Mouse (Mus musculus) liver, embryonic 15.5 days (tissue): ENCODE results near the gene Macf1. TPM values are rescaled to one million over a fixed set of nuclear protein-coding genes. Genes with fewer than 3 reads are reported as not detected.

Experiments used
- ATAC-seq: fragments of 200-750 bp; cut with Nextera tagmentation; 2 replicates; pipeline ENCODE4 v1.8.0; 2017; ENCODE audit warnings: moderate number of reproducible peaks, mild to moderate bottlenecking, moderate library complexity; ENCODE audit not compliant: insufficient read depth
- H3K27ac ChIP-seq: fragments of 300-500 bp; sonication (generic); replicated peaks from 2 replicates; pipeline ENCODE4 v1.5.1; 2015; ENCODE audit warnings: mild to moderate bottlenecking, inconsistent platforms
- H3K27me3 ChIP-seq: fragments of 300-500 bp; sonication (generic); 2 replicates; pipeline ENCODE4 v1.6.1; 2015; ENCODE audit warnings: mild to moderate bottlenecking, inconsistent platforms
- H3K36me3 ChIP-seq: fragments of 300-500 bp; sonication (generic); replicated peaks from 2 replicates; pipeline ENCODE4 v1.6.1; 2015; ENCODE audit warnings: moderate library complexity, mild to moderate bottlenecking, inconsistent platforms
- H3K4me1 ChIP-seq: fragments of 300-500 bp; sonication (generic); replicated peaks from 2 replicates; pipeline ENCODE4 v1.6.1; 2015; ENCODE audit warnings: inconsistent platforms
- H3K4me2 ChIP-seq: fragments of 300-500 bp; sonication (generic); 2 replicates; pipeline ENCODE4 v1.6.1; 2015; ENCODE audit warnings: moderate library complexity, mild to moderate bottlenecking, inconsistent platforms
- H3K4me3 ChIP-seq: fragments of 300-500 bp; sonication (generic); replicated peaks from 2 replicates; pipeline ENCODE4 v1.5.1; 2015; ENCODE audit warnings: mild to moderate bottlenecking, inconsistent platforms
- H3K9ac ChIP-seq: fragments of 300-500 bp; sonication (generic); 2 replicates; pipeline ENCODE4 v1.6.1; 2015; ENCODE audit warnings: moderate library complexity, mild to moderate bottlenecking, inconsistent platforms
- H3K9me3 ChIP-seq: fragments of 300-500 bp; sonication (generic); replicated peaks from 2 replicates; pipeline ENCODE4 v1.6.1; 2016; ENCODE audit warnings: inconsistent platforms
- WGBS: fragments of 180-500 bp; shearing (Covaris S2); methylation state at CpG from one replicate; pipeline ENCODE4 v1.1.7; 2015; ENCODE audit warnings: mixed read lengths; ENCODE audit not compliant: insufficient replicate concordance; 5-methylcytosine and 5-hydroxymethylcytosine counted together
- polyA plus RNA-seq: library from polyadenylated mRNA; unstranded; fragments of >200 nt; fragmentation: Nextera tagmentation; extraction: Ambion mirVana; gene quantifications from 2 replicates; pipeline ENCODE4 v1.2.1, GENCODE M21; 2015

The Macf1 gene
- polyA plus RNA-seq, 1 experiment from 2014 or later = 8.4 TPM

DNA sequence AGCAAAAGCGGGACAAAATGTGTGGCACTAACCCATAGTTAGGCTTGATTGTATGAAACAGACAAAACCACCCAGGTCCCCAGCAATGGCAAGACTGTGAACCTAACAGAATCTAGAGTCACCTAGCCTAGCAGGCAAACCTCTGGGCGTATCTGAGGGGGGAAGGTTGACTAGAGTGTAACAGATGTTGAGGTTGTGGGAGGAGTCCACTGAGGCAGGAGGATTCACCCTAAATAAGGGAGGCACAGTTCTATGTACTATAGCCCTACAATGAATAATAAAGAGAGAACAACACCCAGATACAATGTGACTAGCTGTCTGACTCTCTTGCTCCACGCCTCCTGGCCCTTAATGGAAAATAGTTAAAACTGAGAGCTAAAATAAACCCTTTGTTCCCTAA, 7.9 kb upstream of the Macf1 start:
- H3K9ac ChIP-seq = no peak overlapping the region
- H3K36me3 ChIP-seq = no peaks in the 10 kb centered on the region
- no peak for ATAC-seq
- no peak overlapping the region for H3K4me2 ChIP-seq
- H3K4me1 ChIP-seq = no peaks in the 10 kb centered on the region
- H3K4me3 ChIP-seq = no peak overlapping the region
- 61% methylated on average over 3 of the region's 3 CpGs for WGBS
- peaks cover 33% of the 10 kb centered on the region for H3K27me3 ChIP-seq
- no peaks in the 10 kb centered on the region for H3K9me3 ChIP-seq
- no peak overlapping the region for H3K27ac ChIP-seq

DNA sequence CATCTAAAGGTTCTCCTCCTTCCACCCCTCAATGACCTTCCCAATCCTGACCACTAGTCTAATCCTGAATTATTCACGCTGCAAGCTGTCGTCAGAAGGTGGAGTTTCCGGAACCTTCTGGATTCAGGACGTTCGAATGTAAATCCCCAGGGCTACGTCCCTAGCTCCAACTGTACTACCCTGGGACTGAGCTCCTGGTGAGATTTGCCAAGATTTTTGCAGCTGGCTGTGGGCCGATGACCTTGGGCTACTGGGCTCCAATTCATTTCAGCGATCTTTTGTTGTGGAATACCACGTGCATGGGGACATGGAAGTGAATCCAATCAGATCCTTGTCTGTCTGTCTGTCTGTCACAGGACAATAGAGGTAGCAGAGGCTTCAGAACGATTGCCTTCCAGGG, 6.2 kb upstream of the Macf1 start:
- H3K27me3 ChIP-seq = peaks cover 51% of the 10 kb centered on the region
- 73% methylated on average over 10 of the region's 10 CpGs for WGBS
- no peak for ATAC-seq
- no peak overlapping the region for H3K9ac ChIP-seq
- H3K27ac ChIP-seq = no peak overlapping the region
- peaks cover 5% of the 10 kb centered on the region; the same call in 1 of the 2 replicates for H3K4me1 ChIP-seq
- H3K36me3 ChIP-seq = no peaks in the 10 kb centered on the region
- no peak overlapping the region for H3K4me2 ChIP-seq
- H3K4me3 ChIP-seq = no peak overlapping the region
- H3K9me3 ChIP-seq = no peaks in the 10 kb centered on the region

DNA sequence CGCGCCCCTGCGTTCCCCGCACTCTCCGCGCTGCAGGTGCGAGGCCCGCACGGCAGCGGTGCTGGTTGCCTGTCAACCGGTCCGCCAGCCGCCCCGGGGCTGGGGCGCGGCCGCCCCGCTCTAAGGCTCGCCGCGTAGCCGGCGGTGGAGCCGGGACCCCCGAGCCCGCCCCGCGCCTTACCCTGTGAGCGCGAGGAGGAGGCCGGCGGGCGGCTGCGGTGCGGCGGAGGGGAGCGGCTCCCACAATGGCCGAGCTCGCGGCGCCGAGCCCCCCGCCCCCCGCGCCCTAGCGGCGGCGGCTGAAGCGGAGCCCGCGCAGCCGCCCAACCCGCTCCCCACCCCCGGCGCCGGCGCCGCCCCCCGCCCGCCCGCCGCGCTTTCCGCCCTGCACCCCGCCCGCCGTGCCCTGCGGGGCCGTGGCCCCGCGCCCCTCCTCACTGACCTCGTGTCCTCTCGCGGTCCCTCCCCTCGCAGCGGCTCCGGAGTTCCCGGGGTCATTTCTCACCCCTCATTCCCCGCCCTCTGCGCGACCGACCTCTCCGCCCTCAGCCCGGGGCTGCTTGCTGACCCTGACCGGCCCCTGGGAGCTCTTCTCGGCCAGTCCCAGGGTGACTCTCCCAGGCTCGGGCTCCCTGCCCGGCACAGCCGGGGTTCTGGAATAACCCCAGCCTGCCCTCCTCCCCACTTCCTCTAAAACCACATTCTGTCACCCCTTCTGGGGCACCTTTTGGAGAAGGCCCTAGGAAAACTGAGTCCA, 3.0 kb upstream of the Macf1 start:
- Histone ChIP-seq H3K9me3 (no peaks in the 10 kb centered on the region), H3K4me2 (peak overlapping the region; percentile 71), H3K27ac (no peak overlapping the region; the same call in 1 of the 2 replicates), H3K9ac (peak overlapping the region; percentile 37; the same call in 1 of the 2 replicates), H3K27me3 (peaks cover 72% of the 10 kb centered on the region), H3K36me3 (no peaks in the 10 kb centered on the region), H3K4me3 (peak overlapping the region; percentile 59), H3K4me1 (peaks cover 5% of the 10 kb centered on the region; the same call in 1 of the 2 replicates)
- ATAC-seq = peak; percentile 63
- WGBS = under 1% methylated on average over 71 of the region's 89 CpGs

DNA sequence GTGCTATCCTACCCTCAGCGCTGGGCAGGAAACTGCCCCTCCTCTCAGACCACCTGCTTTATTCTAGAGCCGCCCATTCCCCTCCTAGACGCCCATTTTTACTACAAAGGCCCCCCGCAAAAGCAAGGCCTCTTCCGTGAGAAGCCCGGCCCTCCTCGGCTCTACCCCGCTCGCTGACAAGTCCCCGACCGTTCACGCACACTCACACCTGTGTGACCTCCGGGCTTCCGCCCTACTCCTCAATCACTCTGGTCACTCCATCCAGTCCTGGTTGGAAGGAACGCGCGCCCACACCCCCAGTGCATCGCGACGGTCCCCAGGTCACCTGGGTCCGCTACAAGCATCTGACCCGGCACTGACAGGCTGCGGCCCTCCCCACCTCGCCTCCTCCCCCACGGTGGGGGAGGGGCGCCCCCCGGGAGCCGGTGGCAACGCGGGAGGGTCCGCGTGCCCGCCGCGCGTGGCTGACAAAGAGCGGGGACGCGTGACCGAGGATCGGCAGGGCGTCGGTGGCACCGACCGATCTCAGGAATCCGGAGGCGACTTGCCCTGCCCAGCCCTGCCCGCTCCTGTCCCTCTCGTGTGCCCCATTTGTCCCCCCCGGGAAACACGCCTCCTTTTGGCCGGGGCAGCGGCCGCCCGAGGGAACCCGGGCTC, 2.3 kb upstream of the Macf1 start:
- Histone ChIP-seq H3K9me3 (no peaks in the 10 kb centered on the region), H3K4me3 (peak overlapping the region; percentile 59), H3K4me2 (peak overlapping the region; percentile 71), H3K27me3 (peaks cover 76% of the 10 kb centered on the region), H3K36me3 (no peaks in the 10 kb centered on the region), H3K9ac (0 out of 2 replicates have a peak overlapping the region, but pooled peaks have one; percentile 37), H3K27ac (no peak overlapping the region), H3K4me1 (peaks cover 5% of the 10 kb centered on the region; the same call in 1 of the 2 replicates)
- ATAC-seq = 0 out of 2 replicates have a peak, but pooled peaks have one; percentile 7
- 2% methylated on average over 56 of the region's 56 CpGs for WGBS

DNA sequence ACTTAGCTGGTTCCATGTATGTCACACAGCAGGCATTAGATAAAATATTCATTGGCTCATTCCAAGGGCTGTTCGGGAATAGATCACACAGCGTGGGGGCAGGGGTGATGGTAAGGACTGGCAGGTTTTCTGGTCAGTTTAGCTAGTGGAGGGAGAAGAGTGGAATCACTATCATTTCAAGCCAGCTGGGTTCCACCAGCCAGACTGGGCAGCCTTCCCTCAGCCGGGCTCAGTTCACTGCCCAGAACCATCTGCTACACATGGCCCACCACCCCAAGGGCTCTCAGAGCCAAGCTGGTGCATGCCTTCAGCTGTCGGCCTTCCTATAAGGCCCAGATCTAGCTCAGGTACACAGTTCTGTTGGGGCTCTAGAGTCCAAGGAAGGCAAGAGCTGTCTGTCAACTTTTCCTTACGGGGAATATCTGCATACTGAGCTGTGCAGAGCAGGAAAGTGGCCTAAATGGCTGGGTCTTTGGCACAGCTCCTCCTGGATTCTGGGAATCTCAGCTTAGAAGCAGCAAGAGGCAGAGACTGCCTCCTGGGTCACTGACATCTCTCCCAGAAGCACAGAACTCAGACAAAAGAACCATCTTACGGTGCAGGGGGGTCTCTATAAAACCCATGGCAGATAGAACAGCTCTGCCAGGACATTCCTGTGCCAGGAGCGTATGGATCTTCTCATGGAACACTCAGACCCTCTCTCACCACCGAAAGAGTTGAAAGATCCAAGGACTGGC, 1.5 kb upstream of the Macf1 start:
- no peak for ATAC-seq
- Histone ChIP-seq H3K27me3 (peaks cover 69% of the 10 kb centered on the region), H3K4me3 (no peak overlapping the region; the same call in 1 of the 2 replicates), H3K36me3 (no peaks in the 10 kb centered on the region), H3K4me1 (peaks cover 5% of the 10 kb centered on the region; the same call in 1 of the 2 replicates), H3K9ac (no peak overlapping the region), H3K4me2 (peak overlapping the region; percentile 71; the same call in 1 of the 2 replicates), H3K27ac (no peak overlapping the region), H3K9me3 (no peaks in the 10 kb centered on the region)
- WGBS = 55% methylated on average over 8 of the region's 8 CpGs

DNA sequence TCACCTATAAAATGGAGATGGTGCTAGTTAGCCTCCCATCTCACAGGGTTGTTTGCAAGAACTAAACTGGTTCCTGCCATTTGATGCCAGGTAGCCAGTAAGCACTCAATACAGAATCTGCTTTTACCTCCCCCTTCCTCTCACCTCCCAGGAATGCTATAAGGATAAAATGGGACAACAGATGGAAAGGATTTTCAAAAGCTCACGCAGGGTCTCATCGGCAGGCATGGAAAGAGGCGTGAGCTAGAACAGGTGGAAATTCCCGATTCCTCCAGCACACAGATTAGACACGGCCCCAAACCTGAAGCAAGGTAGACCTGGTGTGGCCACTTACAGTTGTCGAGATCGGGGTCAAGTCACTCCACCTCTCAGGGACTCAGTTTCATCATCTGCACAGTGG, 886 bp upstream of the Macf1 start:
- WGBS = 66% methylated on average over 7 of the region's 7 CpGs
- Histone ChIP-seq H3K27me3 (peaks cover 64% of the 10 kb centered on the region), H3K4me2 (no peak overlapping the region), H3K9ac (no peak overlapping the region), H3K4me1 (peaks cover 5% of the 10 kb centered on the region; the same call in 1 of the 2 replicates), H3K27ac (no peak overlapping the region), H3K36me3 (no peaks in the 10 kb centered on the region), H3K9me3 (no peaks in the 10 kb centered on the region), H3K4me3 (no peak overlapping the region)
- no peak for ATAC-seq

DNA sequence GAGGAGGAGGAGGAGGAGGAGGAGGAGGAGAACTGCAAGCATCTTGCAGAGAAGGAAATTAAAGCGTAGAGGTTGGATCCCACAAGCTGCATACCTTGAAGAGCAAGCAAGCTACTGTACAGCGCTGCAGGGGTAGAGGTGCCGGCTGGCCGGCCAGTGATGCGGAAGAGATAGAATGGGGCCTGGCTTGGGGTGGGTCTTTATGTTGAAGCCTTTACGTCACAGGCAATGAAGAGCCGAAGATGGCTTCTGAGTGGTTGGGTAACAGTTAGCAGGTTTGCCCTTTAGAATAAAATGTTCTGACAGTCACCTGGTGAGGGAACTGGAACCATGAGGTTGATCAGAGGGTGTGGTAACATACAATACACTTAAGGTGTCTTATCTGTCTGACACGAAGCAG, 1.9 kb downstream of the Macf1 start:
- Histone ChIP-seq H3K4me3 (no peak overlapping the region), H3K27ac (no peak overlapping the region), H3K4me2 (no peak overlapping the region), H3K27me3 (peaks cover 45% of the 10 kb centered on the region), H3K9me3 (no peaks in the 10 kb centered on the region), H3K36me3 (no peaks in the 10 kb centered on the region), H3K4me1 (peaks cover 5% of the 10 kb centered on the region; the same call in 1 of the 2 replicates), H3K9ac (no peak overlapping the region)
- ATAC-seq = no peak
- WGBS = 68% methylated on average over 8 of the region's 8 CpGs

DNA sequence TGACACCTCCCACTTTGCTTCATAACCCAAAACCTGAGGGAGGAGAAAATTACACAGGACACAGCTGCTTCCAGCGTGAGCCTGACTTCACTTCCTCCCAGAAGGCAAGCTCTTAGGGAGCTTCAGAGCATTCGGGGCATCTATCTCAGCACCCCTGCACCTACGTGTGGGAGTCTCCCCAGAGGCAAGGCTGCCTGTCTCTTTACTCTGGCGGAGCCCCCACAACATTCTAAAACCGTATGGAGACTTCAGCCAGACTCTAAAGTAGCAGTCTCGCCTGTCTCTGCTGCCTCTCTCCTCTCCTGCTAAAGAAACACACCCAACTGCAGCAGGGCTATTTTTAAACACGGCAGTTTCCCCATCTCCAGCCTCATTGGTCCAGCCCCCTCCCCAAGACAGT, 3.2 kb downstream of the Macf1 start:
- no peak overlapping the region for H3K4me3 ChIP-seq
- no peaks in the 10 kb centered on the region for H3K36me3 ChIP-seq
- no peaks in the 10 kb centered on the region; the same call in 1 of the 2 replicates for H3K4me1 ChIP-seq
- H3K27me3 ChIP-seq = peaks cover 32% of the 10 kb centered on the region
- no peaks in the 10 kb centered on the region for H3K9me3 ChIP-seq
- ATAC-seq = no peak
- H3K27ac ChIP-seq = no peak overlapping the region
- H3K4me2 ChIP-seq = no peak overlapping the region
- H3K9ac ChIP-seq = no peak overlapping the region
- WGBS = 19% methylated on average over 7 of the region's 7 CpGs

DNA sequence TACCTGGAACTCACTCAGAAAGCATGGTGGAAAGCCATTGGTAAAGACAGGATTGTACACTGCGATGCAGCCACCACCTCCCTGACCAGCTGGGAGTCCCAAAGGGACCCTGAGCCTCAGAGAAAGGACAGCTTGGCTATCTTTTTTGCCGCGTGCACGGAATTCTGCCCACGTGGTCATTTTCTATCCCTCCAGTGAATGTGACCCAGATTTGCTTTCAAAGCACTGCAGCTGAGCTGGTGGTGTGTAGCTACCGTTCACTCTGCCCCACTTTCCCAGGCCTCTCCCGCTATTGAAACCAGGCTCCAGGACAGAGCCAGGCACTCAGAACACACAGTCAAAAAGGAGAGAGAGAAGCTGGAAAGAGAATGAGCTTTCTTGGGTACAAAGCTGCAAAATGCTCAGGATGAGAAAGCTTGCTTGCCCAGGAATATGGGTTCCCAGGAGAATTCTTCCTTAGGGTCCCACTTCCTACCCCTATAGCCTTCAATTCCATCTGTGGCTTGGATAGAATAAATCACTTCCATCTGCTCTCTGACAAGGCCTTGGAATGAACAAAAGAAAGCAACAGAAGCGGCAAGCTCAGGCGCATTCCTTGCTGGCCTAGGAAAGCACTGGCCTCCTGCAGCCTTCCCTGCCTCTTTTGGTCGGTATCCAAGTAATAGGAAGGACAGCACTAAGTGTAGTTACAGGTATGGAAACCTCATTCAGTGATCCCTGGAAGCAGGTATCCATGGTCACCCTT, 6.9 kb downstream of the Macf1 start:
- Histone ChIP-seq H3K4me3 (no peak overlapping the region), H3K4me2 (no peak overlapping the region), H3K4me1 (no peaks in the 10 kb centered on the region), H3K9me3 (no peaks in the 10 kb centered on the region), H3K27me3 (0 out of 2 replicates have a peak, but pooled peaks cover 9% of the 10 kb centered on the region), H3K36me3 (no peaks in the 10 kb centered on the region), H3K27ac (no peak overlapping the region), H3K9ac (no peak overlapping the region)
- ATAC-seq = no peak
- 68% methylated on average over 10 of the region's 10 CpGs for WGBS

DNA sequence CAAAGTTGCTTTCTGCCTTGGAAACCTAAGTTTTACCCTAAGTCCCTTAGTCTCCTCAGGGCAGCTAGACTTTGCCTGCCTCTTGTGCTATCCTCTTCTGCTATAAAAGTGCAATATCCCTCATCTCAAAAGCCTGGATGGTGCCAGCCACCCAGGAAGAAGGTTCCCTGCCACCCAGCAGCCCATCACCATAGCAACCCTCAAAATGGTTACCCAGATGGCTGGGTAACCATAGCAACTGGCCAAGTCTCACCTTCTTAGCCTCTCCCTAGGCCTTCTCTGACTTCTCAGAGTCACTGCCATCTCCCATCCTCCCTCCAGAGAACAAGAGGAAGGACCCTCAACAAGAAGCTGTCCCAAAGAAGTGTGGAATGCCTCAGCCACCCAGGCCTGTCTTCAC, 13.6 kb downstream of the Macf1 start:
- H3K9ac ChIP-seq = no peak overlapping the region
- H3K4me2 ChIP-seq = no peak overlapping the region
- no peaks in the 10 kb centered on the region for H3K36me3 ChIP-seq
- H3K27me3 ChIP-seq = 0 out of 2 replicates have a peak, but pooled peaks cover 5% of the 10 kb centered on the region
- ATAC-seq = no peak
- no peak overlapping the region for H3K27ac ChIP-seq
- peaks cover 19% of the 10 kb centered on the region for H3K4me1 ChIP-seq
- H3K9me3 ChIP-seq = no peaks in the 10 kb centered on the region
- H3K4me3 ChIP-seq = no peak overlapping the region
